Mouse (Mus musculus): ENCODE data around the gene Naa50. TPM values are rescaled to one million over a fixed set of nuclear protein-coding genes. Genes with fewer than 3 reads are reported as not detected.

The Naa50 gene
- polyA plus RNA-seq, 2 experiments, result 38.6 to 71.7 TPM

DNA sequence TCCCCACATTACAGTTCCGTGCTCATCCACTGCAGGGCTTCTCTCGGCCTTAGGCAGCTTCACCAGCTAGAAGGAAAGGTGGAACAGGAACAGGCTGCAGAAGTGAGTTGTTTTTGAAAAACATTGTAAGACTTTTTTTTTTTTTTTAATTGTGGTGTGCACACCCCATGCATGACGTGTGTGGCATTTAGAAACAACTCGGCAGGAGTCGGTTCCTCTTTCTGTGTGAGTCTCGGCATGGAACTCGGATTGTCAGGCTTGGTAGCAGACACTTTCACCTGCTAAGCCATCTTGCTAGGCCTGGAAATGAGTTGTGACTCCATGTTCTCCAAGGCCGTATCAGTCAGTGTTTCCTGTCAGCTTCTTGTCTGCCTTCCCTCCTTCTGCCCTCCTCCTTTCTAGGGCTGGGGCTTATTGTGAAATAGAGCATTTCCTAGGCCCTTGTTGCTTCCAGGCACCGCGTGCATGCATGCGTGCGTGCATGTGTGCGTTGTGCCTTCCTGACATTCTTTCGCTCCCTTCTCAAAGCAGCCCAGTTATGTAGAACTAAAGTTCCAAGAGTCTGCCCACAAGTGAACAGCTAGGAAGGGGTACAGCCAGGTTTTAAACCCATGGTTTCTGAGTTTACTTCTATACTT is 59.6 kb downstream of the Naa50 start:
- TF ChIP-seq POLR2A (IDR thresholded peaks at IDR 0.05; ENCODE audit: borderline replicate concordance, extremely low read depth, insufficient read depth, insufficient read length), result no peak

DNA sequence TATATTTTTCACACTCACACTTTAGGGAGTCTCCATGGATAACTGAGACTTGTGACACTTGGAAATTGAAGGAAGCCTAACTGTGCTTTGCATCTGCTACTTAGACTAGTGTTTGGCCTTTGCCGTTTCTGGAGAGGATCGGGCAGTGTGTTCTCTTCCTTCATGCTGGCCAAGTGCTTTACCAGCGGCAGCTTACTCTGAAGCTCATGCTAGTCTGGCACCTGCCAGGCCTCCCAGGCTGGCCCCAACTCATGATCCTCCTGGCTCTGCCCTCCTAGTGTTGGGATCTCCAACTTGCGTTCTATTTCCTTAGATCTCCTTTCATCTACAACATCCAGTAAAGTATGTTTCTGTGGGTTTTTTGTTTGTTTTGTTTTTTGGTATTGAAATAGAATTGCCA is 60.5 kb downstream of the Naa50 start:
- no peak for TF ChIP-seq POLR2A (IDR thresholded peaks at IDR 0.05; ENCODE audit: borderline replicate concordance, extremely low read depth, insufficient read depth, insufficient read length)
- no peaks in the 10 kb centered on the region for H3K27me3 ChIP-seq (ENCODE audit: control insufficient read depth, insufficient read depth, low read length)
- no peak overlapping the region for H3K9ac ChIP-seq (ENCODE audit: low read depth, low read length, severe bottlenecking)
- H3K36me3 ChIP-seq (ENCODE audit: control insufficient read depth, insufficient read depth, low read length), result peaks cover 28% of the 10 kb centered on the region
- H3K9me3 ChIP-seq (ENCODE audit: control insufficient read depth, low read length), result no peaks in the 10 kb centered on the region
- H3K27ac ChIP-seq (replicated peaks; ENCODE audit: low read depth, low read length), result no peak overlapping the region
- H3K4me1 ChIP-seq (ENCODE audit: control insufficient read depth, insufficient read depth, low read length), result no peaks in the 10 kb centered on the region
- 97% methylated on average over 4 of the region's 4 CpGs for WGBS
- no peak overlapping the region for H3K4me2 ChIP-seq (replicated peaks; ENCODE audit: low read depth, low read length, severe bottlenecking)
- ATAC-seq (ENCODE audit: low FRiP score, low read depth) (no peak), DNase-seq (ENCODE audit: low spot score) (no peak)
- no peak overlapping the region for H3K4me3 ChIP-seq (replicated peaks; ENCODE audit: low read length)

More for the DNA sequence above, 59.6 kb downstream of the Naa50 start:
- Histone ChIP-seq H3K9ac (ENCODE audit: low read depth, low read length, severe bottlenecking) (no peak overlapping the region), H3K27ac (replicated peaks; ENCODE audit: low read depth, low read length) (no peak overlapping the region), H3K4me1 (ENCODE audit: control insufficient read depth, insufficient read depth, low read length) (no peaks in the 10 kb centered on the region), H3K9me3 (ENCODE audit: control insufficient read depth, low read length) (no peaks in the 10 kb centered on the region), H3K4me2 (replicated peaks; ENCODE audit: low read depth, low read length, severe bottlenecking) (no peak overlapping the region), H3K4me3 (replicated peaks; ENCODE audit: low read length) (no peak overlapping the region), H3K27me3 (ENCODE audit: control insufficient read depth, insufficient read depth, low read length) (no peaks in the 10 kb centered on the region), H3K36me3 (ENCODE audit: control insufficient read depth, insufficient read depth, low read length) (peaks cover 28% of the 10 kb centered on the region)
- DNase-seq (ENCODE audit: low spot score), result no peak
- 89% methylated on average over 14 of the region's 14 CpGs for WGBS
- ATAC-seq (ENCODE audit: low FRiP score, low read depth), result no peak

DNA sequence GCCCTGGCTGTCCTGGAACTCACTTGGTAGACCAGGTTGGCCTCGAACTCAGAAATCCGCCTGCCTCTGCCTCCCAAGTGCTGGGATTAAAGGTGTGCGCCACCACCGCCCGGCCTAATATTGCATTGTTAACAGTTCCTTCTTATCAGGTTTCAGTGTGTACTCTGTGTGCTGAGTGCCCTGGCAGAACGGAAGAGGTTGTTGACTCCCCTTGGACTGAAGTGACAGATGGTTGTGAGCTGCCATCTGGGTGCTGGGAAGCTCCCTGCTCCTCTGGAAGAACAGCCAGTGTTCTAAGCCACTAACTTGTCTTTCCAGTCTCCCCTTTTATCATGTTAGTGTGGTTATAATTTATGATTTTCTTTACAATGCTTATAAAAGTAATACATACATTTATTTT is 64.7 kb downstream of the Naa50 start:
- peaks cover 49% of the 10 kb centered on the region for H3K36me3 ChIP-seq (ENCODE audit: control insufficient read depth, insufficient read depth, low read length)

DNA sequence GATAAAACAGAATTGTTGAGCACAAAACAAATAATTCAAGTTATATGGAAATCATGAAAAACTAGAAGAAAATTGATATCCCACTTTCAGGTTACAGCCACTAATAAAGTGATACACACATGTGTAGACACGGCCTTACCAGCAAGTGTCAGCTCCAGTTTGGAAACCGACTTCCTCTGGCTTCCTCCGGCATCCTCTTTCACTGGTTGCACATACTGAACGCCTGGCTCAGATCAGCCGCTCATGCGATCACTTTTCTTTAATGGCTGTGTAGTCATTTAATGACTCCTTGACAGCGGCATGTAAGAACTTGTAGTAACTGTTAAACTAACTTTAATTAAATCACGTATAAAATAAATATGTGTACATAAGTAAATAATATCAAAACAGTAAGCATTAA is 66.3 kb downstream of the Naa50 start:
- no peak for DNase-seq (ENCODE audit: low spot score)
- no peak for ATAC-seq (ENCODE audit: low FRiP score, low read depth)
- no peaks in the 10 kb centered on the region for H3K9me3 ChIP-seq (ENCODE audit: control insufficient read depth, low read length)
- H3K9ac ChIP-seq (ENCODE audit: low read depth, low read length, severe bottlenecking), result no peak overlapping the region
- H3K27me3 ChIP-seq (ENCODE audit: control insufficient read depth, insufficient read depth, low read length), result no peaks in the 10 kb centered on the region
- peaks cover 47% of the 10 kb centered on the region for H3K36me3 ChIP-seq (ENCODE audit: control insufficient read depth, insufficient read depth, low read length)
- no peaks in the 10 kb centered on the region for H3K4me1 ChIP-seq (ENCODE audit: control insufficient read depth, insufficient read depth, low read length)
- no peak overlapping the region for H3K4me2 ChIP-seq (replicated peaks; ENCODE audit: low read depth, low read length, severe bottlenecking)
- H3K4me3 ChIP-seq (replicated peaks; ENCODE audit: low read length), result no peak overlapping the region
- 69% methylated on average over 8 of the region's 8 CpGs for WGBS
- H3K27ac ChIP-seq (replicated peaks; ENCODE audit: low read depth, low read length), result no peak overlapping the region
- no peak for TF ChIP-seq POLR2A (IDR thresholded peaks at IDR 0.05; ENCODE audit: borderline replicate concordance, extremely low read depth, insufficient read depth, insufficient read length)

More for the DNA sequence above, 64.7 kb downstream of the Naa50 start:
- no peaks in the 10 kb centered on the region for H3K9me3 ChIP-seq (ENCODE audit: control insufficient read depth, low read length)
- H3K4me2 ChIP-seq (replicated peaks; ENCODE audit: low read depth, low read length, severe bottlenecking), result no peak overlapping the region
- no peak overlapping the region for H3K27ac ChIP-seq (replicated peaks; ENCODE audit: low read depth, low read length)
- 95% methylated on average over 6 of the region's 6 CpGs for WGBS
- no peaks in the 10 kb centered on the region for H3K27me3 ChIP-seq (ENCODE audit: control insufficient read depth, insufficient read depth, low read length)
- DNase-seq (ENCODE audit: low spot score) (no peak), ATAC-seq (ENCODE audit: low FRiP score, low read depth) (no peak)
- no peaks in the 10 kb centered on the region for H3K4me1 ChIP-seq (ENCODE audit: control insufficient read depth, insufficient read depth, low read length)
- no peak overlapping the region for H3K9ac ChIP-seq (ENCODE audit: low read depth, low read length, severe bottlenecking)
- no peak overlapping the region for H3K4me3 ChIP-seq (replicated peaks; ENCODE audit: low read length)
- TF ChIP-seq POLR2A (IDR thresholded peaks at IDR 0.05; ENCODE audit: borderline replicate concordance, extremely low read depth, insufficient read depth, insufficient read length), result no peak

DNA sequence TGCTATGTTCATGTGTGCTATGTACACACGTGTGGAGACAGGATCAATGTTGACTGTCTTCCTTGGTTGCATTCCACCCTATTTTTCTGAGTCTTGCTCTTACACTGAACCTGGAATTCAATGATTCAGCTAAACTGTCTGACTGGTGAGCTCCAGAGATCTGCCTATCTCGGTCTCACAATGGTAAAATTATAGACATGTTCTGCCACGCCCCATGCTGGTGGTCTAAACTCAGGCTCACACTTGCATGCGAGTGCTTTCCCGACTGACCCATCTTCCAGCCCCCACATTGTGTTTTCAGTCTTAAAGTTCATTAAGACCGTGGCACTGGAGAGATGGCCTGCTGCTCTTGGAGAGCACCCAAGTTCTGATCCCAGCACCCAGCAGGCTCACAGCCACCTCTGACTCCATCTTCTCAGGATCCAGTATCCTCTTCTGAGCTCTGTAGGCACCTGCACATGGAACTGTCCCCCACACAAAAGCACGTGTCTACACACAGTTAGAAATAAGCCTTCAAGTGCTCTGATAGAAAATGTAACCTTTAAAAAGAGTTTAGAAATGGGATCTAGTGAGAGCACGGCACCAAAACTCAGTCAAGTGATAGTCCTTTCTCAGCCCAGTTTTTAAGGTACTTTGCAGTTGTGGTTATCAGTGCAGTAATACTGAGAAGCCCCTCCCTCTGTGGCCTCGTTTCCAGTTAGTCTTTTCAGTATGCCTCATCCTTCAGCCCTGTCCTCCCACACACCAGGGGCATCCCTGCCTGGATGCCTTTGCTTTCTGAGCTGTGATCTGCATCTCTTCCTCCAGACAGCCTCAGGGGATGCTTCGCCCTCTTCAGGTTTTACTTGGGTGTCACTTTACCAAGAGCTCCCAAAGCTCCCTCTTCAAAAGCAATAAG is 70.8 kb downstream of the Naa50 start:
- Histone ChIP-seq H3K27me3 (ENCODE audit: control insufficient read depth, insufficient read depth, low read length) (no peaks in the 10 kb centered on the region), H3K9ac (ENCODE audit: low read depth, low read length, severe bottlenecking) (no peak overlapping the region), H3K27ac (replicated peaks; ENCODE audit: low read depth, low read length) (no peak overlapping the region), H3K4me2 (replicated peaks; ENCODE audit: low read depth, low read length, severe bottlenecking) (no peak overlapping the region), H3K9me3 (ENCODE audit: control insufficient read depth, low read length) (no peaks in the 10 kb centered on the region), H3K36me3 (ENCODE audit: control insufficient read depth, insufficient read depth, low read length) (peaks cover 72% of the 10 kb centered on the region), H3K4me3 (replicated peaks; ENCODE audit: low read length) (no peak overlapping the region), H3K4me1 (ENCODE audit: control insufficient read depth, insufficient read depth, low read length) (no peaks in the 10 kb centered on the region)
- no peak for ATAC-seq (ENCODE audit: low FRiP score, low read depth)
- no peak for TF ChIP-seq POLR2A (IDR thresholded peaks at IDR 0.05; ENCODE audit: borderline replicate concordance, extremely low read depth, insufficient read depth, insufficient read length)
- whole genome bisulfite sequencing, result 84% methylated on average over 10 of the region's 10 CpGs
- no peak for DNase-seq (ENCODE audit: low spot score)

Data from limb, embryonic 14.5 days (tissue).